Mouse (Mus musculus) left cerebral cortex, adult 2 months (tissue): ENCODE measurements at regions not wholly inside any gene's neighbourhood (a gene's known extent, or its start where the extent isn't known, plus 50 kb on each side); places are given as distances from the start of the nearest gene placed in this dataset.
A peak's percentile ranks its signal among the peaks of the same experiment; 100 is the strongest.

Experiments
- DNase-seq, 2 experiments: peaks; one replicate each; pipeline ENCODE4 v3.0.0; 2021 to 2022; ENCODE audit warnings: low spot score in 2 of 2, mixed read lengths in 1 of 2; ENCODE audit errors: extremely low spot score in 1 of 2
- H3K27ac ChIP-seq: fragments of 200-600 bp; 2 replicates; pipeline ENCODE4 v1.8.1; 2022
- H3K4me3 ChIP-seq: fragments of 200-600 bp; 2 replicates; pipeline ENCODE4 v1.8.1; 2022
- CTCF ChIP-seq: fragments of 200-600 bp; IDR thresholded peaks from 2 replicates; pipeline ENCODE4 v1.8.1; 2022; ENCODE audit warnings: antibody characterized with exemption, mild to moderate bottlenecking, moderate library complexity
- intact Hi-C: fragments of 180-260 bp; cut with DNase I; formaldehyde crosslinking; loops from one replicate; pipeline ENCODE4 v1.15.1; 2025

GRCm38 (mm10) chr8:118021978-118022377 lies 220.2 kb upstream of the Mphosph6 start:
- no peak for TF ChIP-seq CTCF
- DNase-seq = no peak
- Histone ChIP-seq H3K4me3 (no peak overlapping the region), H3K27ac (no peak overlapping the region)
- intact Hi-C loops = no loop called here

DNA sequence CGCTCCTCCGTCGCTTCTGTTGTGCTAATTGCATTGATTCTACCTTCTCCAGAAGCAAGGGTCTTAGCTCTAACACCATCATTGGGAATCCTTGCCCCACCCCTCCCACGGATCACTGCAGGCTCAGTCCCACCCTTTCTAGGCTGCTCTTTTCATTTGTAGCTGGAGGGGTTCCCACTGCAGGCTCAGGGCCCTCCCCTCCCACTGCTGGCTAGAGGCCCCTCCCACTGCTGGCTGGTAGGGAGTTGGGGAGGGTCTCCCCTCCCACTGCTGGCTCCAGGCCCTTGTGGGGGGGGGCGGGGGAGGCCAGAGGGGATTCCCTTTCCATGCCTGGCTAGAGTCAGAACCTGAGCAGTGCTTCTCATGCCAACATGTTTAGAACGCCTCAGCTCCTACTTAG lies 215.5 kb upstream of the Mphosph6 start:
- Histone ChIP-seq H3K4me3 (no peak overlapping the region), H3K27ac (no peak overlapping the region)
- no peak for DNase-seq
- intact Hi-C loops = no loop called here
- TF ChIP-seq CTCF = no peak

DNA sequence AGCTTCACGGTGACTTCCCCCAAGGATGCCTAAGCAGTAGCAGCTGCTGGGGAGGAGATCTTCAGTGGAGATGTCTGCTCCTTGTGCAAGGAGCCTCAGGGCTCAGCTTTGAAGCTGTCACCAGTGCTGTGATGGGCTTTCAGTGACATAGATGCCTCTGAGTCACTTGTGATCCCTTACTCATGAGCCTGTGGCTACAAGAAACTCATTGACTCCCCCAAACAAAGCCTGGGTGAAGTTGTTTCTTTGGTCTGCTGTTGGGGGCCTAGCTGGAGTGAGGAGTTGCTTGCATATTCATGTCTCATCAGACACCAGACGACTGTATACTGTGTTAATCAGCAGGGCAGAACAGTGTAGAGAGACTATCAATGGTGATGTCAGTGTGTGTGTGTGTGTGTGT lies 203.4 kb upstream of the Mphosph6 start:
- DNase-seq = no peak
- Histone ChIP-seq H3K27ac (no peak overlapping the region), H3K4me3 (no peak overlapping the region)
- no peak for TF ChIP-seq CTCF
- intact Hi-C loops = no loop called here

DNA sequence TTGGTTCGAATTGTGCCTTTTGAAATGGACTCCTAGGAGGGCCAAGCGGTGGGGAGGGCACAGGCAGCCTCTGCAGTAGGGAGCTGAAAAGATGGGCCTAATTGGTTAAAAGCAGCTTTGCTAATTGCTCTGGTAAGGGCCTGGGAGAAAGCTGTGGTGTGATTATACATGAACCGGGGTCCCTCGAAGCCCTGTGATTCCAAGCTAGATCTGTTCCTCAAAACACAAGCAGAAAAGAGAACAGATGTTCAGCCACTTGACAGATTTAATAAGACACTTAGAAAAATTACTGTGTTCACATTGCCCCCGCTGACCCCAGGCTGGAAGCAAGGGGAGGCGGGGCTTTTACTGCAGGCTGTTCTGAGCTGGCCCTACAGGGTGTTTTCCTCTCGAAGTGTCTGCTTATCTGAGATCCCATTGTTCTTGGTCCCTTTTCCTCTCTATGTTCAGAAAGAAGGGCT lies 202.7 kb upstream of the Mphosph6 start:
- Histone ChIP-seq H3K27ac (no peak overlapping the region), H3K4me3 (no peak overlapping the region)
- no peak for TF ChIP-seq CTCF
- no peak for DNase-seq
- intact Hi-C loops = no loop called here

DNA sequence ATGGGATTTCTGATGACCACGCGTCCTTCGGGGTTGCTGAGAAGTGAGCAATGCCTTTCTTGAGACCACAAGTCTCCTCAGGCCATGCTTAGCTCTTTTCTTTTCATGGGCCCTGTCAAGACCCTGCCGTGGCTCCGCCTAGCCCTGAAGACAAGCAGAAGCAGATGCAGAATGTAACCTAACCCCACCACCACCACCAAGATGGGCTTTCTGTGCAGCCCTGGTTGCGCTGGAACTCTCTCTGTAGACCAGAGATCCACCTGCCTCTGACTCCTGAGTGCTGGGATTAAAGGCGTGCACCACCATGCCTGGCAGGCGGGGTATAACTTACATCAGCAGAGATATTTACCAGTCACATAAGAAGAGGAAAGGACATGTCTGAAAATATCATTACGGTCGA lies 199.4 kb upstream of the Mphosph6 start:
- intact Hi-C loops = no loop called here
- no peak for TF ChIP-seq CTCF
- no peak overlapping the region for H3K4me3 ChIP-seq
- no peak overlapping the region for H3K27ac ChIP-seq
- no peak for DNase-seq

DNA sequence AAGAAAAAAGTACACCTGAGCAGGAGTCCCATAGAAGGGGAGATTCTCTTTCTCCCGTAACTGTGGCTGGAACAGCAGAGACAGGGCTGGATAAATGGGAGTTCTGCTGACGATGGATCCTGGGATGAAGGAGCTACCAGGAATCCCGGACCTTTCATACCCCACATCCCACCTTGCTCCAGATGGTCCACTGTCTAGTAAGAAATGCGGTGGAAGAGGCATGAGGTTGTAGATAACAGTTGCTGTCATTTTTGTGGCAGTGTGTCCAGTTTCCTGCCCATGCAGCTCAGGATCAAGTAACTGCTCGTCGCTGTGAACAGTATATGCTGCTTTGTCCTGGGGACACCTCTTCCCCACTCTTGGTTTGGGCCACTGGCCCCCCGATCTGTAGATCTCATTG lies 190.1 kb upstream of the Mphosph6 start:
- no peak for TF ChIP-seq CTCF
- Histone ChIP-seq H3K4me3 (no peak overlapping the region), H3K27ac (no peak overlapping the region)
- DNase-seq = no peak
- intact Hi-C loops = no loop called here

DNA sequence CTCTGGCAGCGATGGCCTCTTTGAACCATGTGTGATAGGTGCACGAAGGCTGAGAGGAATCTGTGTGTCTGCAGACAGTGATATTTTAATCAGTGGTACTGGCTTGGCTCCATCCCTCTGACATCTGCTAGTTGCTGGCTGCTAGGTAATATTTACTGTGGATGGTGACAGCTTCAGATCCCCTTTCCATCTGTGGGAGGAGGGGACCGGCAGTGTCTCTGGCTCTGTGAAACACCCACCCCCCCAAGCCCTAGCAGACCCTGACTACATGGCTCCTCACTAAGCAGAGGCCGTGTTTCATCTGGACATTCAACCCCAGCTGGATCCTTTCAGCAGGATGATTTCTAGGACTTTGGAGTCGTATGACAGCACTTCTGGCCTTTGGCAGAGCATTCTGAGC lies 187.0 kb upstream of the Mphosph6 start:
- H3K27ac ChIP-seq = no peak overlapping the region
- no peak for TF ChIP-seq CTCF
- no peak for DNase-seq
- H3K4me3 ChIP-seq = no peak overlapping the region
- intact Hi-C loops = loop anchor here (1.0 kb wide), 1 partner anchor 14 kb away; no protein-coding TSS in a partner anchor

DNA sequence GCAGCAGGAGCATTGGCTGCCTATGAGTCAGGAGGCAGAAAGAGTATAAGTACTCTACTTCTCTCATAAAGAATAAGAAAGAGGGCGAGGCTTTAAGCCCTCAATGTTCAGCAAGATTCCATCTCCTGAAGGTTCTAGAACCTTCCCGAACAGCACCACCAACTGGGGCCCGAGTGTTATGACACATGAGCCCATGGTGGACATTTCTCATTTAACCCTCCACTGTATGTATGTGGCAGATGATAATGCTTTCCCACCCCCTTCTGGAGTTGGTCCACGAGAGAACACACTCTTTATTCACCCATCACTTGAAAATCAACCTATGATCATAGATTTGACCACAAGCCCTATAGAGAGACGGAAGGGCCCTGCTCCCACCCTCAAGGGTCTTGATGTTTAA lies 166.6 kb upstream of the Mphosph6 start:
- intact Hi-C loops = no loop called here
- H3K27ac ChIP-seq = no peak overlapping the region
- H3K4me3 ChIP-seq = no peak overlapping the region
- TF ChIP-seq CTCF = no peak
- peak in 1 of 2 experiments; percentile 1 for DNase-seq

DNA sequence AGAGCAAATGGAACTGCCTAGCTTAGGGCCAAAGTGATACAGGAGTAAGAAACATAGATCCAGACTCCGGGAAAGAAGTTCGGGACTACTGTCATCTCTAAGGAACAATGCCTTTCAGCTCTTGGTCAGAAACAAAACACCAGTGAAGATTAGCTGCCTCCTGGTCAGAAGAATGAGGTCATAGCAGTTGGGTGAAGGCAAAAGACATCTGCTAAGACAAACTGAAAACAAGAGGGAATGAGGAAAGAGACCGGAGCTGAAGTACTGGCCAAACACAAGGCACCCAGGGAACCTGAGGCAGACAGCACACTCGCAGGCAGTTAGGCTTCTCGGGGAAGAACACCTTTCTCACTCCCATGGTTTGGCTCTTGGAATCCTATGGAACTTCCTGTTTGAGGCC lies 164.8 kb upstream of the Mphosph6 start:
- no peak overlapping the region for H3K4me3 ChIP-seq
- intact Hi-C loops = no loop called here
- no peak for TF ChIP-seq CTCF
- DNase-seq = peak in 1 of 2 experiments; percentile 5
- H3K27ac ChIP-seq = no peak overlapping the region

DNA sequence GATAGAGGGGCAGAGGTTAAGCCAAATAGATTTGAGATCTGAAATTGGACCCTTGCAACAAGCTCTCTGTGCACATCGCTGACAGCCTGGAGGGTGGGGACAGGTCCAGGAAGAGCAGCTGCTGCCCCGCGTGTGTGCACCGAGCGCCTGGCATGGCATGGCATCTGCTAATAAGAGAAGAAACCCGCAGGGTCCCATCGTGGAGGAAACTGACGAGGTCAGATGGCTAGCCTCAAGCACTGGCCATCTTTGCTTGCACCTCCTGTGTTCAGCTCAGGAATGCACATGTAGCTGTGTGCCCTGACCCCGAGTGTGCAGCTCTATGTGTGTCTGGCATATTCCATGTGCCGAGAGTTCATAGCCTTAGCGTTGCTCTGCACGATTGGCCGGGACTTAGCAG lies 161.7 kb upstream of the Mphosph6 start:
- TF ChIP-seq CTCF = no peak
- peak in 1 of 2 experiments; percentile 5 for DNase-seq
- intact Hi-C loops = no loop called here
- Histone ChIP-seq H3K27ac (no peak overlapping the region), H3K4me3 (no peak overlapping the region)

DNA sequence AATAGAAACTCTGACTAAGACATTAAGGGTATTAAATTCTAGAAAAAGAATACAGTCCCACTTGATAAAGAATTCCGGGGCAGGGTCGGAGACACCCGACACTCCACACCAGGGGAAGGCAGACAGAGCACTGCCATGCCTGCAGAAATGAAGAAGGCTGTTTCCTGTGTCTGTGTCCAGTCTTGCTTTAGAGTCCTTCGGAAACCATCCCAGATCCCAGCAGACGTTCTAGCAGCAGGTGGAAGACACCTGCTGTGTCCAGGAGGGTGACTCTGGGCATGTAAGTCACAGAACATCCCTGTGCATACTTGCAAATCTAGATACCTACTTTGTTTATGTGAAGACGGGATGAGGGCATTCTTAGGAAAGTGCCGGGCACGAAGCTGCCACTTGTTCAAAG lies 160.9 kb upstream of the Mphosph6 start:
- no peak for TF ChIP-seq CTCF
- H3K27ac ChIP-seq = no peak overlapping the region
- H3K4me3 ChIP-seq = no peak overlapping the region
- intact Hi-C loops = no loop called here
- DNase-seq = no peak

DNA sequence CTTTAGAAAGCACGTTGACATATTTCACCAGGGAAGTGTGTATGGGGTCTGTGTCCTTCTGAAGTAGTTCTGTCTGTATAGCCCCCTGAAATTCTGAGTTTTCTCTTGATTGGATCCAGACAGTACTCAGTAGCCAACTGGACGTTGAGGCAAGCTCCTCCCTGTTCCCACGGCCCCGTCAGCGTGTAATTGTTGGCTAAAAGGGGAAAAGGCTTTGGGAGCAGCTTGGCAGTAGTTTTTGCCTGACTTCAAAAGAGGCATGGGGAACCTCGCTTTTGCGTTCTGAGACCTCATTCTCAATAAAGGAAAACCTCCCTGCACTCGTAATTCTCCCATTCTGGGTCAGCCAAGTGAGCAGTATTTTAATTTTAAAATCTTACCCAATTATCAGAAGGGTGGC lies 157.8 kb upstream of the Mphosph6 start:
- intact Hi-C loops = no loop called here
- H3K27ac ChIP-seq = no peak overlapping the region
- no peak for TF ChIP-seq CTCF
- no peak for DNase-seq
- H3K4me3 ChIP-seq = no peak overlapping the region

DNA sequence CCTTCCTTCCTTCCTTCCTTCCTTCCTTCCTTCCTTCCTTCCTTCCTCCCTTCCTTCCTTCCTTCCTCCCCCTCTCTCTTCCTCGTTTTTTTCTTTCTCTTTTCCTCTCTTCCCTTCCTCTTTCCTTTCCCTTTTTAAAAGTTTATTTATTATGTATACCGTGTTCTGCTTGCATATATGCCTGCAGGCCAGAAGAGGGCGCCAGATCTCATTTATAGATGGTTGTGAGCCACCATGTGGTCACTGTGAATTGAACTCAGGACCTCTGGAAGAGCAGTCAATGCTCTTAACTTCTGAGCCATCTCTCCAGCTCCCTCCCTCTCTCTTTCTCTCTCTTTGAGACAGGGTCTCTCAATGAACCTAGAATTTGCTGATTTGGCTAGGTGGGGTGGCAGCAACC lies 157.2 kb upstream of the Mphosph6 start:
- no peak overlapping the region for H3K4me3 ChIP-seq
- TF ChIP-seq CTCF = peak; percentile 28
- DNase-seq = no peak
- intact Hi-C loops = no loop called here
- H3K27ac ChIP-seq = no peak overlapping the region

DNA sequence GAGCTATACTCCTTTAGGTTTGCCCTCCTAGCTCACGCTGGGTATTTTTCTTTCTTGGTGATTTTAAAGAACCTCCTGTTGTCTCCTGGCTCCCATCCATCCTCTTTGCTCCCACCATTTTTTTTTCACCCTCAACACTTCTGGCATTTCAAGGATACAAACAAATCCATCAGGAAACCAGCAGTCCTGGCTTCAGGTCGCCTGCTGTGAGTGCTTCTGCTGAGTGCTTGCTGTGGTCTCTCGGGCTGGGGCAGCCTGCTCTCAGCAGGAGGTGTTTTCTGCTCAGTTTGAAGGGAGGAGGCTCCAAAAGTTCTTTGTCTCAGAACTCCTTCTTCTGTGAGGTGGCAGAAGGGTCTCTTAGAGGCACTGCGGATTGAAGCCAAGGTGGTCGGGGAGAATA lies 149.9 kb upstream of the Mphosph6 start:
- Histone ChIP-seq H3K27ac (no peak overlapping the region), H3K4me3 (no peak overlapping the region)
- intact Hi-C loops = no loop called here
- TF ChIP-seq CTCF = no peak
- no peak for DNase-seq
